Mouse (Mus musculus): ENCODE measurements around the gene Izumo4.

Izumo4 gene

GRCm38 (mm10) chr10:80687850-80688249 lies 14.1 kb upstream of the Izumo4 start:
- DNase-seq (ENCODE audit: low spot score in 2 of 2): peak in 1 of 2 experiments; percentile 78

GRCm38 (mm10) chr10:80692249-80693165 lies 9.5 kb upstream of the Izumo4 start:
- DNase-seq (ENCODE audit: low spot score in 2 of 2): no peak

- no peak for DNase-seq (ENCODE audit: low spot score in 2 of 2)
Observed at GRCm38 (mm10) chr10:80693401-80694045, 8.5 kb upstream of the Izumo4 start.

- DNase-seq (ENCODE audit: low spot score in 2 of 2): no peak
Observed at GRCm38 (mm10) chr10:80694159-80694938, 7.6 kb upstream of the Izumo4 start.

GRCm38 (mm10) chr10:80695186-80695585 lies 6.8 kb upstream of the Izumo4 start:
- DNase-seq (ENCODE audit: low spot score in 2 of 2): peak; percentile 61 to 85

- no peak for DNase-seq (ENCODE audit: low spot score in 2 of 2)
Observed at GRCm38 (mm10) chr10:80695801-80696501, 6.0 kb upstream of the Izumo4 start.

- DNase-seq (ENCODE audit: low spot score in 2 of 2): no peak
Observed at GRCm38 (mm10) chr10:80696502-80697392, 5.2 kb upstream of the Izumo4 start.

GRCm38 (mm10) chr10:80697393-80697787 lies 4.6 kb upstream of the Izumo4 start:
- DNase-seq (ENCODE audit: low spot score in 2 of 2): no peak

- no peak for DNase-seq (ENCODE audit: low spot score in 2 of 2)
Observed at GRCm38 (mm10) chr10:80697812-80698211, 4.2 kb upstream of the Izumo4 start.

GRCm38 (mm10) chr10:80698605-80699004 lies 3.4 kb upstream of the Izumo4 start:
- no peak for DNase-seq (ENCODE audit: low spot score in 2 of 2)

GRCm38 (mm10) chr10:80700038-80700504 lies 1.9 kb upstream of the Izumo4 start:
- DNase-seq (ENCODE audit: low spot score in 2 of 2): no peak

GRCm38 (mm10) chr10:80700732-80701131 lies 1.3 kb upstream of the Izumo4 start:
- DNase-seq (ENCODE audit: low spot score in 2 of 2): no peak

GRCm38 (mm10) chr10:80702536-80703390 lies 779 bp downstream of the Izumo4 start:
- DNase-seq (ENCODE audit: low spot score in 2 of 2): peak; percentile 94 to 96

GRCm38 (mm10) chr10:80703643-80704042 lies 1.7 kb downstream of the Izumo4 start:
- DNase-seq (ENCODE audit: low spot score in 2 of 2): no peak

- DNase-seq (ENCODE audit: low spot score in 2 of 2): no peak
Observed at GRCm38 (mm10) chr10:80704418-80704817, 2.4 kb downstream of the Izumo4 start.

- DNase-seq (ENCODE audit: low spot score in 2 of 2): no peak
Observed at GRCm38 (mm10) chr10:80705033-80705432, 3.0 kb downstream of the Izumo4 start.

- DNase-seq (ENCODE audit: low spot score in 2 of 2): no peak
Observed at GRCm38 (mm10) chr10:80705479-80705878, 3.5 kb downstream of the Izumo4 start.

- DNase-seq (ENCODE audit: low spot score in 2 of 2): no peak
Observed at GRCm38 (mm10) chr10:80710834-80711233, 8.8 kb downstream of the Izumo4 start.

GRCm38 (mm10) chr10:80717281-80717680 lies 15.3 kb downstream of the Izumo4 start:
- DNase-seq (ENCODE audit: low spot score in 2 of 2): no peak
